Mouse (Mus musculus) neural tube, embryonic 10.5 days (tissue): ENCODE measurements around the gene Ern1.
A peak's percentile ranks its signal among the peaks of the same experiment; 100 is the strongest.
"Not testable (repeated sequence)": the region's sequence is repeated elsewhere in the genome, so short reads cannot be mapped to it uniquely, and the experiment has no call there.

Source experiments
- DNase-seq: peaks from one replicate; pipeline ENCODE4 v3.0.0-alpha.2; 2017; ENCODE audit warnings: low spot score; ENCODE audit errors: extremely low spot score

The Ern1 gene

GRCm38 (mm10) chr11:106502631-106503424 is 15.2 kb upstream of the Ern1 start:
- peak; percentile 35 for DNase-seq

- DNase-seq = no peak
Observed at GRCm38 (mm10) chr11:106502159-106502505, 14.5 kb upstream of the Ern1 start.

DNA sequence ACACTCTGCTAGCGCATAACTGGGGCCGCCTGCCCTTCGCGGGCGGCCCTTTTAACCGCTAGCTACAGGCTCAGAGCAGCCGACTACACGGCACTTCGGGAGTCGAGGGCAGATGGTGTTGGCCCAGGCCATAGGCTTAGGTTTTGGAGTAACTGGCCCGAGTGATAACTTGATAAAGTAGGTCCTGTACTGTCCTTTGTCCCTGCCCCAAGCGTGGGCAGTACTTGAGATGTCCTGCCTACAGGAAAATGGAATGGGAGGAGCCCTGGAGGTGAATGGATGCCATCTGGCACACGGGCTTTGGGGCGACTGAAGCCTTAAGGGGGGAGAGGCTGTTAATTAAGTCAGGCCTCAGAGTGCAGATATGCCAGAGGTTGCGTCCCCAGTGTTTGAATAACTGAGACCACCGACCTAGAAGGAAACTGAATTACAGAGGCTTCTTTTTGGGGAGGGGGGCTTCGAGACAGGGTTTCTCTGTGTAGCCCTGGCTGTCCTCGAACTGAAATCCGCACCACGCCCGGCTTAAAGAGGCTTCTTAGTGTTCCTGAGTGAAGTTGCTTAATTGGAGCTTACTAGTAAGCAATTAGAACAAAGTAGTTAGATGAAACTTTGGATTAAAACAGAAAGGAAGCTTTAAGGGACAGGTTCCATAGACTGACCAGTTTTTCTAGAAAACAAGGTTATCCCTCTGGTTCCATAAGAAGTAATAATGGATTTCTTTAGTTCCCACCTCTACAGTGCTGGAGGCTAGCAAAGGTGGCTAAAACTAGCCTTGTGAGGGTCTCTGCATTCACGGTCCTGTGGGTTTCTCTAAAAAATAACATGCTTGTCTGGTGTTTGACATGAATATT is 13.9 kb upstream of the Ern1 start:
- DNase-seq = peak; percentile 71

- DNase-seq = peak; percentile 87
Observed at GRCm38 (mm10) chr11:106500393-106501307, 13.0 kb upstream of the Ern1 start.

GRCm38 (mm10) chr11:106498739-106499379 is 11.2 kb upstream of the Ern1 start:
- no peak for DNase-seq

DNA sequence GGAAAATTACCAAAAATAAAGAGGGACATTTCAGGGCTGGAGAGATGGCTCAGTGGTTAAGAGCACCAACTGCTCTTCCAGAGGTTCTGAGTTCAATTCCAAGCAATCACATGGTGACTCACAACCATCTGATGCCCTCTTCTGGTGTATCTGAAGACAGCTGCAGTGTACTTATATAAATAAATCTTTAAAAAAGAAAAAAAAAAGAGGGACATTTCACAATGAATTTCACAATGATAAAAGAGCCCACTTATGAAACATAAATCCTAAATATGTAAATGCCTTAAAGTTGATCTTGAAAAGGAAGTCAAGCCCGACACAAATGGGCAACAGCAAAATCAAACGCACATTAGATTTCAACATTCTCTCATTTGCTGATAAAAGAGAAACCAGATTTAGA is 10.3 kb upstream of the Ern1 start:
- DNase-seq = no peak

GRCm38 (mm10) chr11:106497009-106497408 is 9.4 kb upstream of the Ern1 start:
- not testable (repeated sequence) for DNase-seq

DNA sequence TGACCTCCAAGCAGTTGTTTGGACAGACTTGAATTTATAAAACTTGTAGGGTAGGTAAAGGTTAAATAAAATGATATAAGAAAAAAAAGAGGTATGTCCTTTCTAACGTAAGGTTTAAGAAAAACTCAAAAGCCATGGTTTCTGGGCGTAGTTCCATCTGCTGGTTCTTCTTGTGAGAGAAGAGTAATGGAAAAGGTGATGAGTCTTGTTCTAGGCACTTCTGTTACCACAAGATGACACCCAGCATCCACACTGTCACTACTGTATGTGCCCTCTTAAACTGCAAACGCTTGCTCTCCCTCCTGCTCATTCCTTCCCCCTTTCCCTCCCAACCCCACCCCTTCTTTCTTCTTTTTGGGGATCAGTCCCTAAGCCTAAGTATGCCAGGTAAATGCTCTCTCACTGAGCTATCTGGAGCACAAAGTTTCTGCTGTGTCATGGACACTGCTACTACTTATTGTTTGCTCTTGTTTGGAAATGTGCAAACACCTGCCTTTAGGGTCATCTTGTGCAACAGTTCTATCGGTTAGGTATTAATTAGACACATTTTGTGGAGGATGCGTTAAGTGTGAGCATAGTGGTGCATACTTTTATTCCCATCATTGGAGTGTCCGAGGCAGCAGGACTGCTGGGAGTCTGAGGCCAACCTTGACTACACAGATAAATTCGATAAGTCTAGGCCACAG is 5.5 kb upstream of the Ern1 start:
- no peak for DNase-seq

GRCm38 (mm10) chr11:106491393-106491792 is 3.7 kb upstream of the Ern1 start:
- no peak for DNase-seq

DNA sequence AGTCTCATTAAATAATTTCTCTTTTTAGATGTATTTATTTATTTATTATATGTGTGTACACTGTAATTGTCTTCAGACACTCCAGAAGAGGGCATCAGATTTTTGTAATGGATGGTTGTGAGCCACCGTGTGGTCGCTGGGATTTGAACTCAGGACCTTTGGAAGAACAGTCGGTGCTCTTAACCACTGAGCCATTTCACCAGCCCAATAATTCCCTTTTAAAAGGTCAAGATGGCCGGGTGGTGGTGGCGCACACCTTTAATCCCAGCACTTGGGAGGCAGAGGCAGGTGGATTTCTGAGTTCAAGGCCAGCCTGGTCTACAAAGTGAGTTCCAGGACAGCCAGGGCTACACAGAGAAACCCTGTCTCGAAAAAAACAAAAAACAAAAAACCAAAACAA is 2.9 kb upstream of the Ern1 start:
- DNase-seq = not testable (repeated sequence)

- DNase-seq = no peak
Observed at GRCm38 (mm10) chr11:106490057-106490456, 2.4 kb upstream of the Ern1 start.

- DNase-seq = no peak
Observed at GRCm38 (mm10) chr11:106489036-106489693, 1.5 kb upstream of the Ern1 start.

- no peak for DNase-seq
Observed at GRCm38 (mm10) chr11:106488126-106488561, 492 bp upstream of the Ern1 start.

DNA sequence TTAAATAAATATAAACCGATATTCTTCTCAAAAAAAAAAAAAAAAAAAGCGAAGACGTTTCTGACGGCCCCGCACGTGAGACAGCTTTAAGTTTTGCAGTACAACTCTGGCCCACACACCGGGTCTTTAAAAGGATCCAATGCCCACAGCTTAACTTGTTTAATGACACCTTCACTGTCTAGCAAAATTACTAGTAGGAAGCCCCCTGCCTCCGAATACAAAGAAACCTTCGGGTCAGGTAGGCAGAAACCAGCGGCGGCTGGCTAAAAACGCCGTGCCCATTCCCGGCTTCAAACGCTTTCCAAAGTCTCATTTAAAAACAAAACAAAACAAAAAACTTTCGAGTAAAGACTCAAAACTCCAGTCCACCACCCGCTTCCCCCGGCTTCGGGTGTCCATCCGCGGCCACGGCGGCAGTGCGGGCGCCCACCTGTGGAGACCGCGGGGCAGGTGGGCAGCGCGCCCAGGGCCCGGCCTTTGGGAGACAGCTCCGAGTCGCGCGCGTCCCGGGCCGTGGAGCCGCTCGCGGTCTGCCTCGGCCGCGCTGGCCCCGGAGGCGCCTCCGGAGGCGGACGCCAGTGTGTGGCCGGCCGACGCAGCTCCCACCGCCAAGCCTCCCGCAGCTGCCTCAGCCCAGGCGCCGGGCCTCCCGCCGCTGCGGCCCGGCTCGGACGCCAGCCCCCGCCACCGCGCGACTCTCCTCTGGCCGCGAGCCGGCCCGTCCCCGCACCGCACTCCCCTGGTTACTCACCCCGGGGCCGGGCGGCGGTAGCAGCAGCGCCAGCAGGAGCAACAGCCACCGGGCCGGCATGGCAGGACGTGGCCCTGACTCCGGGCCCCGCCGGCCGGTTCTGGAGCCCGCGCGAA is 553 bp downstream of the Ern1 start:
- no peak for DNase-seq

- DNase-seq = no peak
Observed at GRCm38 (mm10) chr11:106486042-106486865, 1.4 kb downstream of the Ern1 start.

- no peak for DNase-seq
Observed at GRCm38 (mm10) chr11:106485611-106486010, 2.0 kb downstream of the Ern1 start.

GRCm38 (mm10) chr11:106484875-106485274 is 2.8 kb downstream of the Ern1 start:
- no peak for DNase-seq

DNA sequence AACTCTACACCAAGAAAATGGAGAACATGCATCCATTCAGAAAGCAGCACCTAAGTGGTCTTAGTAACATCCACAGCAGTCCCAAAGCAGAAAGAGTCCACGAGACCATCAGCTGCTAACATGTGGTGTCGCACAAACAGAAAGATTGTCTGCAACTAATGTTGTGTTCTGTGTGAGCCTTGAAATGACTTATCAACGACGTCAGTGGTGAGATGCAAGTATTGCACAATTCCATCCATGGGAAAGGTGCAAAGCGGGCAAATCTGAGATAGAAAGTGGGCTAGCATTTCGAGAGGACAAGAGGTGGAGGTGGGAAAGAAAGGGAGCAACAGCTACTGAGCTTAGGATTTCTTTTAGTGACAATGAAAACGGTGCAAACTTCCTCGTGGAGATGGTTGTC is 4.8 kb downstream of the Ern1 start:
- DNase-seq = no peak
